Mouse (Mus musculus) midbrain, postnatal 0 days (tissue): ENCODE results near the gene Cox5b. TPM values are rescaled to one million over a fixed set of nuclear protein-coding genes. Genes with fewer than 3 reads are reported as not detected.

Experiments used
- ATAC-seq: fragments of 200-750 bp; cut with Nextera tagmentation; 2 replicates; pipeline ENCODE4 v1.8.0; 2017; ENCODE audit warnings: moderate number of reproducible peaks, mild to moderate bottlenecking, moderate TSS enrichment, moderate library complexity; ENCODE audit not compliant: low FRiP score
- DNase-seq: peaks from one replicate; pipeline ENCODE4 v3.0.0-alpha.2; 2015; ENCODE audit warnings: low spot score
- H3K27ac ChIP-seq: fragments of 300-500 bp; sonication (generic); 2 replicates; pipeline ENCODE4 v1.5.1; 2014; ENCODE audit warnings: low read depth, mild to moderate bottlenecking, low read length, mixed read lengths
- H3K27me3 ChIP-seq: fragments of 300-500 bp; sonication (generic); 2 replicates; pipeline ENCODE4 v1.6.1; 2014; ENCODE audit warnings: low read length, control low read depth, mixed read lengths; ENCODE audit not compliant: insufficient read depth
- H3K36me3 ChIP-seq: fragments of 300-500 bp; sonication (generic); 2 replicates; pipeline ENCODE4 v1.6.1; 2014; ENCODE audit warnings: low read length, control low read depth, mixed read lengths; ENCODE audit not compliant: insufficient read depth
- H3K4me1 ChIP-seq: fragments of 300-500 bp; sonication (generic); 2 replicates; pipeline ENCODE4 v1.6.1; 2014; ENCODE audit warnings: mild to moderate bottlenecking, control low read depth, antibody characterized with exemption, low read length, mixed read lengths; ENCODE audit not compliant: insufficient read depth
- H3K4me2 ChIP-seq: fragments of 300-500 bp; sonication (generic); 2 replicates; pipeline ENCODE4 v1.6.1; 2014; ENCODE audit warnings: low read depth, mild to moderate bottlenecking, low read length, mixed read lengths; ENCODE audit not compliant: poor library complexity, severe bottlenecking
- H3K4me3 ChIP-seq: fragments of 300-500 bp; sonication (generic); 2 replicates; pipeline ENCODE4 v1.5.1; 2014; ENCODE audit warnings: low read depth, mild to moderate bottlenecking, low read length, moderate library complexity
- H3K9ac ChIP-seq: fragments of 300-500 bp; sonication (generic); replicated peaks from 2 replicates; pipeline ENCODE4 v1.6.1; 2014; ENCODE audit warnings: mild to moderate bottlenecking, low read length, moderate library complexity, mixed read lengths; ENCODE audit not compliant: poor library complexity, severe bottlenecking
- H3K9me3 ChIP-seq: fragments of 300-500 bp; sonication (generic); 2 replicates; pipeline ENCODE4 v1.6.1; 2016; ENCODE audit warnings: low read length, control low read depth
- CTCF ChIP-seq: IDR thresholded peaks from 2 replicates; pipeline ENCODE4 v1.5.1; 2016; ENCODE audit warnings: antibody characterized with exemption, mild to moderate bottlenecking
- WGBS: fragments of 180-500 bp; shearing (Covaris S2); extraction: QIAGEN DNeasy Blood & Tissue Kit; methylation state at CpG from one replicate; pipeline ENCODE4 v1.1.7; 2014; 5-methylcytosine and 5-hydroxymethylcytosine counted together
- polyA plus RNA-seq: library from polyadenylated mRNA; unstranded; fragments of >200 nt; fragmentation: Nextera tagmentation; extraction: Ambion mirVana; gene quantifications from 2 replicates; pipeline ENCODE4 v1.2.1, GENCODE M21; 2015
- total RNA-seq: library from RNA; depleted of rRNA; stranded (reverse); fragments of >200 nt; gene quantifications from 2 replicates; pipeline ENCODE4 v1.2.3, GENCODE M21; 2014

The Cox5b gene
- total and polyA plus RNA-seq, 2 experiments from 2014 or later = 362 to 835 TPM

- no peak for TF ChIP-seq CTCF
- DNase-seq (no peak), ATAC-seq (no peak)
- Histone ChIP-seq H3K4me3 (no peak overlapping the region), H3K9ac (no peak overlapping the region), H3K4me2 (no peak overlapping the region), H3K36me3 (no peaks in the 10 kb centered on the region), H3K9me3 (no peaks in the 10 kb centered on the region), H3K4me1 (no peaks in the 10 kb centered on the region), H3K27ac (no peak overlapping the region), H3K27me3 (no peaks in the 10 kb centered on the region)
- WGBS = 74% methylated on average over 4 of the region's 4 CpGs
Measured at GRCm38 (mm10) chr1:36670256-36670655, 21.0 kb upstream of the Cox5b start.

- Histone ChIP-seq H3K9me3 (no peaks in the 10 kb centered on the region), H3K27me3 (no peaks in the 10 kb centered on the region), H3K4me2 (no peak overlapping the region), H3K4me1 (no peaks in the 10 kb centered on the region), H3K27ac (no peak overlapping the region), H3K9ac (no peak overlapping the region), H3K4me3 (no peak overlapping the region), H3K36me3 (no peaks in the 10 kb centered on the region)
- no peak for TF ChIP-seq CTCF
- DNase-seq (no peak), ATAC-seq (no peak)
- WGBS = 94% methylated on average over 10 of the region's 10 CpGs
Measured at GRCm38 (mm10) chr1:36671260-36671659, 20.0 kb upstream of the Cox5b start.

GRCm38 (mm10) chr1:36672648-36673350, 18.4 kb upstream of the Cox5b start:
- ATAC-seq (no peak), DNase-seq (no peak)
- no peak overlapping the region for H3K27ac ChIP-seq
- no peaks in the 10 kb centered on the region for H3K9me3 ChIP-seq
- no peaks in the 10 kb centered on the region for H3K4me1 ChIP-seq
- no peaks in the 10 kb centered on the region for H3K27me3 ChIP-seq
- no peak for TF ChIP-seq CTCF
- no peak overlapping the region for H3K9ac ChIP-seq
- H3K36me3 ChIP-seq = no peaks in the 10 kb centered on the region
- WGBS = 43% methylated on average over 16 of the region's 16 CpGs
- H3K4me2 ChIP-seq = no peak overlapping the region
- H3K4me3 ChIP-seq = no peak overlapping the region

GRCm38 (mm10) chr1:36674936-36675335, 16.3 kb upstream of the Cox5b start:
- no peak for TF ChIP-seq CTCF
- no peaks in the 10 kb centered on the region for H3K36me3 ChIP-seq
- no peaks in the 10 kb centered on the region for H3K27me3 ChIP-seq
- no peak for DNase-seq
- no peak overlapping the region for H3K4me3 ChIP-seq
- ATAC-seq = no peak
- H3K4me1 ChIP-seq = no peaks in the 10 kb centered on the region
- 66% methylated on average over 3 of the region's 3 CpGs for WGBS
- H3K27ac ChIP-seq = no peak overlapping the region
- H3K9ac ChIP-seq = no peak overlapping the region
- no peak overlapping the region for H3K4me2 ChIP-seq
- H3K9me3 ChIP-seq = no peaks in the 10 kb centered on the region

GRCm38 (mm10) chr1:36680893-36681292, 10.4 kb upstream of the Cox5b start:
- H3K9me3 ChIP-seq = no peaks in the 10 kb centered on the region
- no peak overlapping the region for H3K4me2 ChIP-seq
- no peaks in the 10 kb centered on the region for H3K27me3 ChIP-seq
- WGBS = 29% methylated on average over 7 of the region's 7 CpGs
- H3K27ac ChIP-seq = no peak overlapping the region
- peak; percentile 42 for DNase-seq
- no peak overlapping the region for H3K9ac ChIP-seq
- no peak for ATAC-seq
- no peaks in the 10 kb centered on the region for H3K4me1 ChIP-seq
- TF ChIP-seq CTCF = no peak
- H3K36me3 ChIP-seq = no peaks in the 10 kb centered on the region
- H3K4me3 ChIP-seq = no peak overlapping the region

- no peak within 1 kb of the TSS for H3K4me2 ChIP-seq
- H3K36me3 ChIP-seq = no peaks in the 10 kb centered on the region
- DNase-seq (no peak), ATAC-seq (no peak)
- H3K9ac ChIP-seq = no peak within 1 kb of the TSS
- H3K27me3 ChIP-seq = no peaks in the 10 kb centered on the region
- no peak within 1 kb of the TSS for H3K27ac ChIP-seq
- H3K9me3 ChIP-seq = no peaks in the 10 kb centered on the region
- TF ChIP-seq CTCF = no peak
- H3K4me1 ChIP-seq = no peaks in the 10 kb centered on the region
- WGBS = 94% methylated on average over 39 of the region's 39 CpGs
- H3K4me3 ChIP-seq = no peak within 1 kb of the TSS
Measured at GRCm38 (mm10) chr1:36682620-36683355, 8.5 kb upstream of the Cox5b start, which contains the start of gene Fam178b. TSS of gene Fam178b (minus strand) at chr1:36683183.
